8 mouse cellular contexts compared by ENCODE assay signal in genomic region chr6:53164423-53164841, GRCm38 (mm10).
DNase-seq lines count a peak whose midpoint lies in the region; ATAC-seq and TF ChIP-seq lines count a peak whose summit lies in the region.

No protein-coding gene starts in this region.

- H3K36me3 ChIP-seq in forebrain, embryonic 16.5 days (ENCODE audit: control insufficient read depth, insufficient read depth): no peaks in the 10 kb centered on the region
- H3K36me3 ChIP-seq in kidney, embryonic 14.5 days (ENCODE audit: control insufficient read depth, insufficient read depth, low read length): no peaks in the 10 kb centered on the region
- H3K36me3 ChIP-seq in liver, embryonic 14.5 days (replicated peaks; ENCODE audit: control insufficient read depth, insufficient read depth, low read depth): no peaks in the 10 kb centered on the region
- H3K36me3 ChIP-seq in neural tube, embryonic 15.5 days: no peaks in the 10 kb centered on the region

- POLR2A ChIA-PET in Patski (lab: Charles Lee): interaction anchor here (0.6 kb wide), 1 partner anchor 103 kb away, joined by 5 read pairs; no protein-coding TSS in a partner anchor

- TF ChIP-seq CTCF in Patski (IDR thresholded peaks at IDR 0.05): peak; percentile 78
- TF ChIP-seq CTCF in liver, embryonic 14.5 days (IDR thresholded peaks at IDR 0.05; ENCODE audit: low read depth): peak; percentile 30

- H3K4me2 ChIP-seq in forebrain, embryonic 16.5 days (ENCODE audit: low read length): peak overlapping the region; percentile 36
- H3K4me2 ChIP-seq in kidney, embryonic 14.5 days (replicated peaks; ENCODE audit: low read depth, low read length): peak overlapping the region; percentile 32
- H3K4me2 ChIP-seq in liver, embryonic 14.5 days (ENCODE audit: low read depth): peak overlapping the region; percentile 44
- peak overlapping the region; percentile 48 for H3K4me2 ChIP-seq in neural tube, embryonic 15.5 days

- 0 out of 2 replicates have a peak overlapping the region, but pooled peaks have one; percentile 1 for H3K4me3 ChIP-seq in forebrain, embryonic 16.5 days (replicated peaks; ENCODE audit: low read length)
- peak overlapping the region; percentile 10 for H3K4me3 ChIP-seq in kidney, embryonic 14.5 days (ENCODE audit: low read length)
- H3K4me3 ChIP-seq in liver, embryonic 14.5 days (ENCODE audit: insufficient read depth in 1 of 2, low read depth in 2 of 2, low read length in 2 of 2): no peak overlapping the region
- 0 out of 2 replicates have a peak overlapping the region, but pooled peaks have one; percentile 12 for H3K4me3 ChIP-seq in neural tube, embryonic 15.5 days (replicated peaks)

- no peak for ATAC-seq in Patski
- ATAC-seq in forebrain, embryonic 16.5 days: no peak
- no peak for ATAC-seq in kidney, embryonic 14.5 days (ENCODE audit: low FRiP score, low TSS enrichment)
- ATAC-seq in liver, embryonic 14.5 days (ENCODE audit: insufficient read depth): no peak
- ATAC-seq in neural tube, embryonic 15.5 days (ENCODE audit: low FRiP score): no peak

- CTCF ChIA-PET in Patski (lab: Charles Lee): interaction anchor here (0.9 kb wide), 1 partner anchor 42 kb away, joined by 4 read pairs; no protein-coding TSS in a partner anchor

- H3K27ac ChIP-seq in forebrain, embryonic 16.5 days (ENCODE audit: low read length): no peak overlapping the region
- H3K27ac ChIP-seq in kidney, embryonic 14.5 days (ENCODE audit: low read depth, low read length): no peak overlapping the region
- H3K27ac ChIP-seq in liver, embryonic 14.5 days: no peak overlapping the region
- no peak overlapping the region for H3K27ac ChIP-seq in neural tube, embryonic 15.5 days (replicated peaks)

- H3K27me3 ChIP-seq in Patski: no peaks in the 10 kb centered on the region
- H3K27me3 ChIP-seq in forebrain, embryonic 16.5 days (replicated peaks; ENCODE audit: control insufficient read depth, insufficient read depth, low read length): no peaks in the 10 kb centered on the region
- H3K27me3 ChIP-seq in kidney, embryonic 14.5 days (ENCODE audit: control insufficient read depth, insufficient read depth, low read length): no peaks in the 10 kb centered on the region
- no peaks in the 10 kb centered on the region for H3K27me3 ChIP-seq in liver, embryonic 14.5 days (ENCODE audit: control insufficient read depth, insufficient read depth, low read length)
- H3K27me3 ChIP-seq in neural tube, embryonic 15.5 days (replicated peaks): 0 out of 2 replicates have a peak, but pooled peaks cover 3% of the 10 kb centered on the region

- H3K9me3 ChIP-seq in forebrain, embryonic 16.5 days (ENCODE audit: control insufficient read depth, low read length): no peaks in the 10 kb centered on the region
- no peaks in the 10 kb centered on the region for H3K9me3 ChIP-seq in kidney, embryonic 14.5 days (ENCODE audit: control insufficient read depth, low read length)
- no peaks in the 10 kb centered on the region for H3K9me3 ChIP-seq in liver, embryonic 14.5 days (ENCODE audit: control insufficient read depth, low read length)
- H3K9me3 ChIP-seq in neural tube, embryonic 15.5 days (replicated peaks): 0 out of 2 replicates have a peak, but pooled peaks cover 3% of the 10 kb centered on the region

- no peak for TF ChIP-seq EP300 in liver, embryonic 14.5 days (IDR thresholded peaks at IDR 0.05; ENCODE audit: low read depth)

- in situ Hi-C loops in Patski (cut with MboI; ENCODE audit: low pct_unique_long_range_greater_than_20kb): loop anchor here (10.0 kb wide), 1 partner anchor 560 kb away; no protein-coding TSS in a partner anchor

- WGBS in forebrain, embryonic 16.5 days: 12% methylated on average over 10 of the region's 10 CpGs
- 11% methylated on average over 10 of the region's 10 CpGs for WGBS in kidney, embryonic 14.5 days
- 5% methylated on average over 10 of the region's 10 CpGs for WGBS in liver, embryonic 14.5 days (ENCODE audit: insufficient replicate concordance)
- WGBS in neural tube, embryonic 15.5 days: 16% methylated on average over 10 of the region's 10 CpGs

- no peaks in the 10 kb centered on the region for H3K4me1 ChIP-seq in forebrain, embryonic 16.5 days (replicated peaks; ENCODE audit: control insufficient read depth, insufficient read depth, low read length)
- H3K4me1 ChIP-seq in kidney, embryonic 14.5 days (ENCODE audit: control insufficient read depth, insufficient read depth, low read length): 0 out of 2 replicates have a peak, but pooled peaks cover 2% of the 10 kb centered on the region
- H3K4me1 ChIP-seq in liver, embryonic 14.5 days (replicated peaks; ENCODE audit: control insufficient read depth in 2 of 2, insufficient read depth in 2 of 2, low read length in 1 of 2): peaks cover 0 to 11% of the 10 kb centered on the region in 2 experiments; a peak in 1 of 4 replicates
- no peaks in the 10 kb centered on the region; the same call in 1 of the 2 replicates for H3K4me1 ChIP-seq in neural tube, embryonic 15.5 days

- no peak overlapping the region for H3K9ac ChIP-seq in forebrain, embryonic 16.5 days (replicated peaks; ENCODE audit: low read depth, low read length)
- H3K9ac ChIP-seq in kidney, embryonic 14.5 days (ENCODE audit: low read depth, low read length): no peak overlapping the region
- no peak overlapping the region; the same call in 1 of the 2 replicates for H3K9ac ChIP-seq in liver, embryonic 14.5 days (replicated peaks)
- no peak overlapping the region for H3K9ac ChIP-seq in neural tube, embryonic 15.5 days (replicated peaks)

- peak; percentile 12 to 21 for DNase-seq in cerebellum, adult 18-20 months
- DNase-seq in cerebellum, adult 9-11 months: no peak
- no peak for DNase-seq in Patski (ENCODE audit: low read depth, low spot score)
- no peak for DNase-seq in liver, embryonic 14.5 days (ENCODE audit: low read depth in 3 of 3, low spot score in 3 of 3)
- DNase-seq in spleen, adult 18-20 months: no peak

Comparison
In these comparisons a context has a peak if more than half of its experiments do, and no peak if none do; other contexts are left out.
1. DNase-seq: peak in cerebellum, adult 18-20 months (2 of 2); none in cerebellum, adult 9-11 months (single experiment), Patski (single experiment), liver, embryonic 14.5 days (0 of 3) and spleen, adult 18-20 months (0 of 2).
2. H3K4me3 ChIP-seq: peak in forebrain, embryonic 16.5 days (single experiment), kidney, embryonic 14.5 days (single experiment) and neural tube, embryonic 15.5 days (single experiment); none in liver, embryonic 14.5 days (0 of 2).
3. Peak in every context shown above with its lines, with median percentiles within 50 percentile points of each other: H3K4me2 ChIP-seq.